Mouse (Mus musculus) heart, embryonic 12.5 days (tissue): ENCODE measurements around the gene Krt1. TPM values are rescaled to one million over a fixed set of nuclear protein-coding genes. Genes with fewer than 3 reads are reported as not detected.

Source experiments
- ATAC-seq: fragments of 200-750 bp; cut with Nextera tagmentation; 2 replicates; pipeline ENCODE4 v1.8.0; 2017; ENCODE audit warnings: moderate TSS enrichment, moderate library complexity; ENCODE audit not compliant: insufficient number of reproducible peaks, low FRiP score
- H3K27ac ChIP-seq: fragments of 300-500 bp; sonication (generic); 2 replicates; pipeline ENCODE4 v1.5.1; 2016; ENCODE audit warnings: mild to moderate bottlenecking, moderate library complexity; ENCODE audit not compliant: poor library complexity, severe bottlenecking
- H3K27me3 ChIP-seq: fragments of 300-500 bp; sonication (generic); replicated peaks from 2 replicates; pipeline ENCODE4 v1.6.1; 2016; ENCODE audit warnings: mild to moderate bottlenecking, moderate library complexity
- H3K36me3 ChIP-seq: fragments of 300-500 bp; sonication (generic); 2 replicates; pipeline ENCODE4 v1.6.1; 2016; ENCODE audit warnings: mild to moderate bottlenecking, moderate library complexity
- H3K4me1 ChIP-seq: fragments of 300-500 bp; sonication (generic); replicated peaks from 2 replicates; pipeline ENCODE4 v1.6.1; 2016; ENCODE audit warnings: mild to moderate bottlenecking
- H3K4me2 ChIP-seq: fragments of 300-500 bp; sonication (generic); 2 replicates; pipeline ENCODE4 v1.6.1; 2016; ENCODE audit warnings: mild to moderate bottlenecking, moderate library complexity
- H3K4me3 ChIP-seq: fragments of 300-500 bp; sonication (generic); 2 replicates; pipeline ENCODE4 v1.5.1; 2016; ENCODE audit warnings: mild to moderate bottlenecking
- H3K9ac ChIP-seq: fragments of 300-500 bp; sonication (generic); 2 replicates; pipeline ENCODE4 v1.6.1; 2016; ENCODE audit warnings: mild to moderate bottlenecking, moderate library complexity
- H3K9me3 ChIP-seq: fragments of 300-500 bp; sonication (generic); replicated peaks from 2 replicates; pipeline ENCODE4 v1.6.1; 2016; ENCODE audit warnings: mild to moderate bottlenecking, moderate library complexity
- WGBS: fragments of 180-500 bp; shearing (Covaris S2); methylation state at CpG from one replicate; pipeline ENCODE4 v1.1.7; 2016; 5-methylcytosine and 5-hydroxymethylcytosine counted together
- polyA plus RNA-seq: library from polyadenylated mRNA; unstranded; fragments of >200 nt; fragmentation: Nextera tagmentation; extraction: Ambion mirVana; gene quantifications from 2 replicates; pipeline ENCODE4 v1.2.1, GENCODE M21; 2016

Gene Krt1
- polyA plus RNA-seq, 1 experiment from 2014 or later: 0.63 TPM

DNA sequence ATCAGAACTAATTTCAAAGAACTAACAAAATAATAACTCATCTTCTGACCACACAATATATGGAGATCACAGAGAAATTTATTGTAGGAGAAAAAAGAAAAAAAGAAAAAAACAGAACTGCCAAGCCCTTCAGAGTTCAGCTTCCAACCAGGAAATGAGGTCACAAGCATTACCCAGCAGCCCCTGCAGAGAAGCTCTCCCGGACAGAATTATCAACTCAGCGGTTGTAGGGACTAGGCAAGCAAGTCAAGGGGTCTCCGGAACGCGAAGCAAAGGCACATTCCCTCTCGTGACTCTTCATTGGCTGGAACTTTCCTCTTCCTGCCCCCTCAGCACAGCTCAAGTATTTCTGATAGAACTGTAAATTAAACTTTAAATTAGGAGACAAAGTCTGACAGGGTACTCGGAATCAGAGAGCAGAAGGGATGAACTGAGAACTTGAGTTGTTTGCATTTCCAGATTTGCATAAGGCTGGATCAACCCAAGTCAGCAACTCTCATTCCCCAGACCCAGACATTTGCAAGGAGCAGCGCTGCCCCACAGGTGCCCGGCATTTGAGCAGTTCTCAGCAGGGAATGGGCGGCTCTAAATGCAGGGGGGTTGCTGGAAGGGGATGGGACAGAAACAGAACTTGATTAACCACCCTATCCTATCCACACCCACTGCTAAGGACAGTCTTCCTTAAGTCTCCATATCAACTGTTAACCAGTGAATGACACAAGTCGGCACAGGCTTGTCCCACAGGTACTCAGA lies 8.3 kb upstream of the Krt1 start:
- no peak for ATAC-seq
- WGBS: 5% methylated on average over 11 of the region's 11 CpGs

DNA sequence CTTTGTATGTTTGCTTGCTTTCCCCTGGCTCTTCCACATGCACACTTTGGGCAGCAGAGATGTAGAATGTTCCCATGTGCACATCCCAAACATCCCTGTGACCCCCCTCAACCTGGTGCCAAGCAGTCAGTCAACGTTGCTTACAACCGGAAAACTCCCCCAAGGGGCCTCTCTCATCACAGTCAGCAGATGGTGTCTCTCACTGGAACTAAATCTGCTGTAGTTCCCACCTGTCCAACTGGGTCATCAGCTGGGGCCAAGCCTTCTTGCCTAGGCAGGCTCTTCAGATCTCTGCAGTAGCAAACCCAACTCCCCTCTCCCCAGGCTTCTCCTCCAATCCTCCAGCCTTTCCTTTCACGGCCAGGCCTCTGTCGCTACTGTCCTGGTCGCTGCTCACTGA lies 6.1 kb upstream of the Krt1 start:
- Histone ChIP-seq H3K4me3 (no peak overlapping the region), H3K27ac (no peak overlapping the region), H3K4me2 (no peak overlapping the region), H3K27me3 (peaks cover 81% of the 10 kb centered on the region), H3K36me3 (no peaks in the 10 kb centered on the region), H3K4me1 (peaks cover 17% of the 10 kb centered on the region), H3K9me3 (no peaks in the 10 kb centered on the region), H3K9ac (no peak overlapping the region)
- ATAC-seq: no peak
- WGBS: 55% methylated on average over 5 of the region's 5 CpGs

More for the DNA sequence above, 8.3 kb upstream of the Krt1 start:
- Histone ChIP-seq H3K9ac (no peak overlapping the region), H3K27ac (no peak overlapping the region), H3K4me1 (peaks cover 17% of the 10 kb centered on the region), H3K9me3 (no peaks in the 10 kb centered on the region), H3K27me3 (peaks cover 71% of the 10 kb centered on the region), H3K4me2 (peak overlapping the region; percentile 94), H3K4me3 (peak overlapping the region; percentile 55), H3K36me3 (no peaks in the 10 kb centered on the region)

DNA sequence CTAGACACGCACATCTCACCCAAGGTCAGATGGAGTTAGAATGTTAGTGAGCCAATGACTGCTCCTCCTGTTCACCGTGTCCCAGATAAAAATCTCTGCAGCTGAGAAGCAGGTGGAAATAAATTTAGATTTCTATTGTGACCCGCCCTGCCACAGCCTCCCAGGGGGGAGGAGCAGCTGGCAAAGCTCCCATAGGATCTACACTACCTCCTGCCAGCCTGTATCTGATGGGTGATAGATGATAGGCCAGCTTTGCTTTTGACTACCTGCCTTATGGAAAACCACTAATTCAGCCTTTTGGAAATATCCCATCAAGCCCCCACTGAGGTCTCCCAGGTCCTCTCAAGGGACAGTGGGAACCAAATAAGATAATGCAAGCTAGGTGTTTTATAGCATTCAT lies 5.1 kb upstream of the Krt1 start:
- peaks cover 17% of the 10 kb centered on the region for H3K4me1 ChIP-seq
- 72% methylated on average over 3 of the region's 3 CpGs for WGBS
- no peak overlapping the region for H3K4me3 ChIP-seq
- no peak overlapping the region for H3K27ac ChIP-seq
- peaks cover 81% of the 10 kb centered on the region for H3K27me3 ChIP-seq
- no peak overlapping the region for H3K4me2 ChIP-seq
- ATAC-seq: no peak
- no peaks in the 10 kb centered on the region for H3K36me3 ChIP-seq
- no peaks in the 10 kb centered on the region for H3K9me3 ChIP-seq
- H3K9ac ChIP-seq: no peak overlapping the region

DNA sequence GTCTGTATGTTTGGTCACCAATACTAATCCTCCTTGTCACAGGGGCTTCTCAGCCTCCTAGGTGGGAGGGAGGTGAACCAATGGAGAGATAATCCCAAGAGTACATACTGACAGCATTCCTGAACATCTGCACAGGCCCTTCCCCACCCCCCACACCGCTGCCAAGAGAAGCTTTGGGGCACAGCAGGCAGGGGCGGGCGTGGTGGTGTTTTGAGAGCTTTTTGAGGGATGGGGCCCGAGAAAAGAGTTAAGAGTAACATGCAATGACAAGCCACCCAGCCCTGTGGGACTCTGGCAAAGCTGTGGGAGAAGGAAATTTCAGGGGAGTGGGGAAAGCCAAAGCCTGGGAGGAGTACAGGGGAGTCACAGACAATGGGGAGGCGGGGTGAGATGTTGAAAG lies 3.7 kb upstream of the Krt1 start:
- Histone ChIP-seq H3K36me3 (no peaks in the 10 kb centered on the region), H3K27me3 (peaks cover 77% of the 10 kb centered on the region), H3K4me3 (no peak overlapping the region), H3K9me3 (no peaks in the 10 kb centered on the region), H3K27ac (no peak overlapping the region), H3K4me1 (peaks cover 13% of the 10 kb centered on the region), H3K9ac (no peak overlapping the region), H3K4me2 (no peak overlapping the region)
- WGBS: 16% methylated on average over 5 of the region's 5 CpGs
- no peak for ATAC-seq

DNA sequence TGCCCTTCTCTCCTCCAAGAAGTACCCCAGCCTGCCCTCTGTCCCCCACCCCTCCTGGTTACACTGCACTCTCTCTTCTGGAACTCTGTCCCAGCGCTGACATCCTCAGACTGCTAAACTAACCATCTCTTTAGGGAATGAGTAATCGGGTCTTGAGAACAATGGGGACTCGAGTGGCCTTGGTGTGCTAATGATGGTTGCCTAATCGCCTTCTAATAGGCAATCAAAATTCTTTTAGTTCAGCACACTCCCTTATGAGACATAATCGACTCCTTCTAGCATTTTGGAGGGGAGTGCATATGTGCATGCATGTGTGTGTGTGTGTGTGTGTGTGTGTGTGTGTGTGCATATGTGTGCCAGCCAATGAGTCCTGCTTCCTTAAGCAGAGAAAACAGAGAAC lies 2.0 kb upstream of the Krt1 start:
- peaks cover 79% of the 10 kb centered on the region for H3K27me3 ChIP-seq

DNA sequence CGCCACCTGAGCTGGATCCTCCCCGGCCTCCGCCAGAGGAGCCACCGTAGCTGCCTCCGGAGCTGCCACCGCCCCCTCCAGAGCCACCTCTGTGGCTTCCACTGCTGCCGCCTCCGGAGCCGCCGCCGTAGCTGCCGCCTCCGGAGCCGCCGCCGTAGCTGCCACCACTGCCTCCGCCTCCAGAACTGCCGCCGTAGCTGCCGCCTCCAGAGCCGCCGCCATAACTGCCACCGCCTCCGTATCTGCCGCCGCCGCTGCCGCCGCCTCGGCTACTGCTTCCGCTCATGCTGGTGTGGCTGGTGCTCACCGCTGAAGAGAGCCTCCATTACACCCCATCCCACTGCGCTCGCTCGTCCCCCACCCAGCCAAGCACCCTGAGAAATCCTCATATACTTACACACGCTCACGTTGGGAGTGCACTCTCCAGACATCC lies 4.6 kb downstream of the Krt1 start:
- peak overlapping the region; percentile 56 for H3K4me3 ChIP-seq
- peaks cover 6% of the 10 kb centered on the region; the same call in 1 of the 2 replicates for H3K4me1 ChIP-seq
- under 1% methylated on average over 37 of the region's 37 CpGs for WGBS
- H3K36me3 ChIP-seq: no peaks in the 10 kb centered on the region
- peaks cover 57% of the 10 kb centered on the region for H3K27me3 ChIP-seq
- H3K9ac ChIP-seq: peak overlapping the region; percentile 76
- ATAC-seq: no peak; the same call in 1 of the 2 replicates
- no peak overlapping the region for H3K27ac ChIP-seq
- no peaks in the 10 kb centered on the region for H3K9me3 ChIP-seq
- H3K4me2 ChIP-seq: peak overlapping the region; percentile 84

More for the DNA sequence above, 2.0 kb upstream of the Krt1 start:
- H3K9ac ChIP-seq: no peak overlapping the region
- 53% methylated on average over 5 of the region's 5 CpGs for WGBS
- H3K9me3 ChIP-seq: no peaks in the 10 kb centered on the region
- 0 out of 2 replicates have a peak, but pooled peaks cover 6% of the 10 kb centered on the region for H3K4me1 ChIP-seq
- no peaks in the 10 kb centered on the region for H3K36me3 ChIP-seq
- H3K27ac ChIP-seq: no peak overlapping the region
- no peak for ATAC-seq
- H3K4me3 ChIP-seq: no peak overlapping the region
- no peak overlapping the region for H3K4me2 ChIP-seq

DNA sequence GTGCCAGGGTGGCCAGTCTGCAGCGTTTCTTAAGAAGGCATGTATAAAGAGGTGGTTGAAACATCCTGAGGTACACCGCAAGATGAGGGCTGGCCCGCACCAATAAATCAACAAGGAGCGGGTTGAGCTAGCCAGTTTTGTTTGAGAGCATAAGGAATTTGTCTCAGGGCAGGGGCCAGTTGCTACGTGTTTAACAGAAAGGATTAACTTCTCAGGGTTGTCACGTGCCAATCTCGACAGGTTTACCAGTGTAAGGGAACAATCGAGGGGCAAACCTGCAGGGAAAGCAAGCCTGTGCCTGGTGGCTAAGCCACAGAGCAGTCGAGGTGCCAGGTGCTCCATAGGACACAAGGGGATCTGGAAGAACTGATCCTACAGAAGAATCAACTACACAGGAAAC lies 7.4 kb downstream of the Krt1 start:
- H3K9ac ChIP-seq: no peak overlapping the region
- no peaks in the 10 kb centered on the region for H3K36me3 ChIP-seq
- no peaks in the 10 kb centered on the region for H3K9me3 ChIP-seq
- ATAC-seq: no peak
- no peak overlapping the region for H3K27ac ChIP-seq
- WGBS: 65% methylated on average over 9 of the region's 9 CpGs
- H3K4me2 ChIP-seq: no peak overlapping the region
- H3K4me3 ChIP-seq: no peak overlapping the region
- H3K4me1 ChIP-seq: peaks cover 6% of the 10 kb centered on the region; the same call in 1 of the 2 replicates
- H3K27me3 ChIP-seq: peaks cover 47% of the 10 kb centered on the region

DNA sequence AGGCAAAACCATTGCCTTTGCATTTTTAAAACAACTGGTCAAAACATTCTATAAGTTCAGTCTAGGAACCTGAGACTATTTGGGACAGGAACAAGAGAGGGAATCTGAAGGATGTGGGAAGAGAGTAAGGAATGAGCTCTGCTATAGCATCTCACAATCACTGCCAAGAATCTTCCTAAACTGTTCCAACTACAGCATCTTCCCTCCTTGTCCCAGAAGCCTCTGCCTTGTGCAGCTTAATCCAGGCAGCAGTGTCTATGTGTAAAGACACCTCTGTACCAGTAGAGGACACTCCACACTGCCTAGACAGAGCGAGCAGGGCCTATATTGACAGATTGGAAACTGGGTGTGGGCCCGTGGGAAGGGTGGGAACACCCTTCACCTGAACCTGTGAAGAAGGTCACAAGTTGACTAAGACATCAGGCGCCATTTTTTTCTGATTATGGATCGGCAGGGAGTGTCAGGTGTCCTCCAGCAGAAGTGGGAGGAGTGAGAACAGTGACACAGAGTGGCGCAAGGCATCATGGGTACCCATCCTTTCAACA lies 15.7 kb downstream of the Krt1 start:
- H3K9me3 ChIP-seq: no peaks in the 10 kb centered on the region
- peaks cover 17% of the 10 kb centered on the region for H3K27me3 ChIP-seq
- no peak overlapping the region for H3K27ac ChIP-seq
- 62% methylated on average over 5 of the region's 5 CpGs for WGBS
- H3K4me2 ChIP-seq: no peak overlapping the region
- H3K4me3 ChIP-seq: no peak overlapping the region
- no peaks in the 10 kb centered on the region for H3K4me1 ChIP-seq
- no peaks in the 10 kb centered on the region for H3K36me3 ChIP-seq
- H3K9ac ChIP-seq: no peak overlapping the region
- ATAC-seq: no peak

DNA sequence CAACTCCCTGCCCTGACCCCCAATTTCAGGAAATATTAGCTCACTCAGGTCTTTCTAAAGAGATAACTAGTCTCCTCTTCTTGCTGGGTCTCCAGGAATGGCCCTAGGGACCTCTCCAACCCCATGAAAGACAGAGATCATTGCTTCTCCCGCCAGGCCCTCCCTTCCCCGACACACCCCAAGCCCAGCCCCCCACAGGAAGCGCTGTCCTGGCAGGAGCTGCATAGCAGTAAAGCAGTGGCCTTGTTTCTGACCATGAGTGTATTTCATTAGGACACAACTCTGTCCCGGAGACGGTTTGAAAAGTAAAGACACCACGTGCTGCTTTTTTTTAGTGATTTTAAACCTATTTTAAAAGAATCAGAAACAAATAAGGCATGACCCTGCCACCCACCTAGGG lies 17.5 kb downstream of the Krt1 start:
- Histone ChIP-seq H3K4me2 (no peak overlapping the region), H3K4me1 (no peaks in the 10 kb centered on the region), H3K27me3 (peaks cover 14% of the 10 kb centered on the region; the same call in 1 of the 2 replicates), H3K9me3 (no peaks in the 10 kb centered on the region), H3K4me3 (no peak overlapping the region), H3K27ac (no peak overlapping the region), H3K9ac (no peak overlapping the region), H3K36me3 (no peaks in the 10 kb centered on the region)
- no peak for ATAC-seq
- 39% methylated on average over 6 of the region's 6 CpGs for WGBS

DNA sequence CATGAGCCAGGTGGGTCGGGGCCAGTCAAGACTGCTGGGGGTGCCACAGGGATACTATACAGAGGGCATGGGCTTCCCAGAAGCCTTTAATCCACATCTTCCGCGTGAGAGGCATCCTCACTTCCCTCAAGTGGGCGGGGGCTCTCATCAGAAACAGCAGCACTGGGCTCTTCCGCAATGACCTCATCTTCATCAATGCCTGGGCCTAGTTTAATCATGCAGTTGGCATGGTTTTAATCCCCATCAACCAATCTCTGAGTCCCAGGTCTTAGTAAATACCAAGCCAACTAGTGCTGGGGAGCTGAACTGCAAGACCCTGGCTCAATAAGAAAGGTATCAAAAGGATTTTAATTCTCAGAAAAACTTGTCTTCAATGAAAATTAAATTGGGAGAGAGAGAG lies 21.2 kb downstream of the Krt1 start:
- WGBS: 66% methylated on average over 5 of the region's 5 CpGs
- H3K27me3 ChIP-seq: peaks cover 17% of the 10 kb centered on the region; the same call in 1 of the 2 replicates
- peaks cover 6% of the 10 kb centered on the region for H3K4me1 ChIP-seq
- no peak overlapping the region for H3K4me3 ChIP-seq
- H3K9ac ChIP-seq: no peak overlapping the region
- no peak overlapping the region for H3K4me2 ChIP-seq
- H3K36me3 ChIP-seq: no peaks in the 10 kb centered on the region
- no peak overlapping the region for H3K27ac ChIP-seq
- no peaks in the 10 kb centered on the region for H3K9me3 ChIP-seq
- no peak for ATAC-seq

DNA sequence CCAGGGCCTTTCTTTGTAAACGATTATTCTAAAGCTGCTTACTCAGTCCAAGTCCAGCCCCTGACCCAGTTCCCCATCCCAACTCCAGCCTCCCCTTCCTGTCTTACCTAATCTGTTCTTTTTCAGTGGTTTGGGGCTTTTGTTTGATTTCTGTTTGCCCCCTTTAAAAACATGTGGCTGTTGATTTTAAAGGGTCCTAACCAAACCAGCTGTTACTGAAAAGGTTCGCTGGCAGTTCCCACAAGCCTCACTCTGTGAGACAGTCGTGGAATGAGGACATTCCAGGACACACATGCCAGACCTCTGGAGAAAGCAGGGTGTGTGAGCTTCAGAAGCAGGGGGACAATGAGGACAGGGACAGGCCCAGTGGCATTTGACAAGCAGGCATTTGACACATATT lies 28.8 kb downstream of the Krt1 start:
- H3K9ac ChIP-seq: no peak overlapping the region
- H3K9me3 ChIP-seq: no peaks in the 10 kb centered on the region
- no peak overlapping the region for H3K4me3 ChIP-seq
- H3K36me3 ChIP-seq: no peaks in the 10 kb centered on the region
- ATAC-seq: no peak
- peaks cover 9% of the 10 kb centered on the region for H3K4me1 ChIP-seq
- peaks cover 36% of the 10 kb centered on the region for H3K27me3 ChIP-seq
- H3K27ac ChIP-seq: no peak overlapping the region
- WGBS: 21% methylated on average over 3 of the region's 3 CpGs
- no peak overlapping the region for H3K4me2 ChIP-seq
